Mouse (Mus musculus): ENCODE results near the gene Cd244a.

The Cd244a gene

DNA sequence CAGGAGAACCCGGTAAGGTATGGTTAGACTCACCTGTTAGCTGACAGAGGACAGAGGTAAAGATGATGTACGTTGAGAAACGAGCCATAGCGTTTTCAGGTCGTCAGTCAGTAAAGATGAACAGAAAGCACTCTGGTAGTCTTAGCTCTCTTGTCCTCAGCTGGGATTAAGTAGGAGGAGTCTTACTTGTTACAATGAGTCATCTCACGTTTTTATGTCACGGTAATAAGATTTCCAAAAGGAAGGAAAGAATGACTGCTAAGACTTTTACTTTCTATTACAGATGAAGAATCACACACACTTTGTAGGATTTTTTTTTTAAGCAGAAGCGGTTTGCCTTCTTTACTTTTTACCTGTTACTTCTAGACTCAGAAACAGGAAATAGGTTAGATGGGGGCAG lies 89.8 kb downstream of the Cd244a start:
- DNase-seq (ENCODE audit: low read depth, low spot score): peak; percentile 77
- 0 out of 2 replicates have a peak, but pooled peaks cover 1% of the 10 kb centered on the region for H3K36me3 ChIP-seq (ENCODE audit: control insufficient read depth, insufficient read depth, low read length, poor library complexity, severe bottlenecking)
- H3K27me3 ChIP-seq (ENCODE audit: control insufficient read depth, insufficient read depth, low read length, poor library complexity, severe bottlenecking): no peaks in the 10 kb centered on the region

DNA sequence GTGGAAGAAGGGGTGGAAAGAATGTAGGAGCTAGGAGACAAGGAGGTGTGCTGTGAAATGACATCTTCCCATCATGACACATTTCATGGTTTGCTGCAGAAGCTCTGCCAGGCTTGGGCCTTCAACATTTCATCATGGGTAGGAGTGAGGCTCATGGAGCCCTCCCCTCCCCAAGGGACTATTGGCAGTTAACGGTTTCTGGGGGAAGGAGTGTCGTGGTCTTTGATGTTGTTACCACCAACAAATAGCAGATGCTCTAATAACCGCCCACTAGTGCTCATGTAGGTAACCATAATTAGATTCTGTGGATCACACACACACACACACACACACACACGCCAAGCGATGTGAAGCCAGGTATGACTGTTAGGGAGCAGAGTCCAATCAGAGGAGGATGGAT lies 93.7 kb downstream of the Cd244a start, which contains the start of gene Slamf7:
Gene Slamf7 (minus strand): TSS at position 302 of the 400 bp plus-strand sequence.
- H3K36me3 ChIP-seq (ENCODE audit: control insufficient read depth, insufficient read depth, low read length, poor library complexity, severe bottlenecking): no peaks in the 10 kb centered on the region
- DNase-seq (ENCODE audit: low read depth, low spot score): no peak
- no peaks in the 10 kb centered on the region for H3K27me3 ChIP-seq (ENCODE audit: control insufficient read depth, insufficient read depth, low read length, poor library complexity, severe bottlenecking)

DNA sequence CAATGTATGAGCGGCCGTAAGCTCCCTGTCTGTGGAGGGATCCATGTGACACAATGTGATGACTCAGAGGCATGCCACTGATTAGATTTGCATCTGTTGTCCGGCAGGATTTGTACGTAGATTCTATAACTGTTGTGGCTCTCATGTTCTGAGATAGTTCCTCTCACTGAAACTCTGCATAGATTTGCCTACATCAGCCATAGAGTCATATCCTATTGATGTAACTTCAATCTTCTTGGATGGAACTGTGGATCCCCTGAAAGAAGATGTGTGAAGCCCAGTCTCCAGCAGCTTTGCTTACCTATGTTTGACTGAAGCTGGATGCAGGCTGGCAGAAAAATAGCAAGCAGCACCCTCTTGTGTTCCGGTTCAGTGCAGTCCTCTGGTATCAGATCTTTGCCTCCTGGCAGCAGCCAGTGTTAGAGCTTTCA lies 99.6 kb downstream of the Cd244a start:
- Histone ChIP-seq H3K36me3 (ENCODE audit: control insufficient read depth, insufficient read depth, low read length, poor library complexity, severe bottlenecking) (no peaks in the 10 kb centered on the region), H3K27me3 (ENCODE audit: control insufficient read depth, insufficient read depth, low read length, poor library complexity, severe bottlenecking) (no peaks in the 10 kb centered on the region)
- DNase-seq (ENCODE audit: low read depth, low spot score): peak; percentile 70
